Mouse (Mus musculus) intestine, postnatal 0 days (tissue): ENCODE data around the gene Rnf13. TPM values are rescaled to one million over a fixed set of nuclear protein-coding genes. Genes with fewer than 3 reads are reported as not detected.

Experiments
- ATAC-seq: fragments of 200-750 bp; cut with Nextera tagmentation; 2 replicates; pipeline ENCODE4 v1.8.0; 2017; ENCODE audit warnings: mild to moderate bottlenecking, moderate TSS enrichment, moderate library complexity
- H3K27ac ChIP-seq: fragments of 300-500 bp; sonication (generic); 2 replicates; pipeline ENCODE4 v1.5.1; 2014; ENCODE audit warnings: mild to moderate bottlenecking, low read depth, low read length, moderate library complexity
- H3K27me3 ChIP-seq: fragments of 300-500 bp; sonication (generic); replicated peaks from 2 replicates; pipeline ENCODE4 v1.6.1; 2014; ENCODE audit warnings: low read length, mixed read lengths; ENCODE audit not compliant: control insufficient read depth, insufficient read depth
- H3K36me3 ChIP-seq: fragments of 300-500 bp; sonication (generic); 2 replicates; pipeline ENCODE4 v1.6.1; 2014; ENCODE audit warnings: mild to moderate bottlenecking, moderate library complexity; ENCODE audit not compliant: control insufficient read depth, insufficient read depth
- H3K4me1 ChIP-seq: fragments of 300-500 bp; sonication (generic); replicated peaks from 2 replicates; pipeline ENCODE4 v1.6.1; 2014; ENCODE audit warnings: antibody characterized with exemption, low read length, mixed read lengths; ENCODE audit not compliant: control insufficient read depth, insufficient read depth
- H3K4me2 ChIP-seq: fragments of 300-500 bp; sonication (generic); replicated peaks from 2 replicates; pipeline ENCODE4 v1.6.1; 2014; ENCODE audit warnings: low read depth, mild to moderate bottlenecking, moderate library complexity
- H3K4me3 ChIP-seq: fragments of 300-500 bp; sonication (generic); 2 replicates; pipeline ENCODE4 v1.5.1; 2014; ENCODE audit warnings: low read depth, low read length
- H3K9ac ChIP-seq: fragments of 300-500 bp; sonication (generic); 2 replicates; pipeline ENCODE4 v1.6.1; 2014; ENCODE audit warnings: mild to moderate bottlenecking, low read depth, low read length
- H3K9me3 ChIP-seq: fragments of 300-500 bp; sonication (generic); 2 replicates; pipeline ENCODE4 v1.6.1; 2016; ENCODE audit warnings: mixed run types; ENCODE audit not compliant: control insufficient read depth
- CTCF ChIP-seq: sonication (generic); IDR thresholded peaks from 2 replicates; pipeline ENCODE4 v1.5.1; 2016; ENCODE audit warnings: low read depth, mild to moderate bottlenecking, control low read depth, antibody characterized with exemption, moderate library complexity
- WGBS: fragments of 180-500 bp; shearing (Covaris S2); extraction: QIAGEN DNeasy Blood & Tissue Kit; methylation state at CpG from one replicate; pipeline ENCODE4 v1.1.7; 2014; 5-methylcytosine and 5-hydroxymethylcytosine counted together
- polyA plus RNA-seq: library from polyadenylated mRNA; unstranded; fragments of >200 nt; fragmentation: Nextera tagmentation; extraction: Ambion mirVana; gene quantifications from 2 replicates; pipeline ENCODE4 v1.2.1, GENCODE M21; 2015

Rnf13 gene
- polyA plus RNA-seq, 1 experiment from 2014 or later = 112 TPM

GRCm38 (mm10) chr3:57732206-57732915, 3.5 kb upstream of the Rnf13 start:
- Histone ChIP-seq H3K9ac (no peak overlapping the region), H3K27me3 (no peaks in the 10 kb centered on the region), H3K4me2 (no peak overlapping the region), H3K4me1 (no peaks in the 10 kb centered on the region), H3K27ac (no peak overlapping the region), H3K9me3 (no peaks in the 10 kb centered on the region), H3K4me3 (no peak overlapping the region), H3K36me3 (no peaks in the 10 kb centered on the region)
- 74% methylated on average over 5 of the region's 5 CpGs for WGBS
- ATAC-seq = no peak
- TF ChIP-seq CTCF = no peak

GRCm38 (mm10) chr3:57736419-57737095, 695 bp downstream of the Rnf13 start:
- Histone ChIP-seq H3K4me1 (0 out of 2 replicates have a peak, but pooled peaks cover 3% of the 10 kb centered on the region), H3K4me2 (peak overlapping the region; percentile 85), H3K9ac (peak overlapping the region; percentile 57), H3K36me3 (no peaks in the 10 kb centered on the region), H3K9me3 (no peaks in the 10 kb centered on the region), H3K27me3 (no peaks in the 10 kb centered on the region), H3K27ac (peak overlapping the region; percentile 93), H3K4me3 (peak overlapping the region; percentile 78)
- 2% methylated on average over 13 of the region's 13 CpGs for WGBS
- TF ChIP-seq CTCF = no peak
- no peak for ATAC-seq

- Histone ChIP-seq H3K27ac (no peak overlapping the region), H3K9ac (no peak overlapping the region), H3K4me1 (0 out of 2 replicates have a peak, but pooled peaks cover 3% of the 10 kb centered on the region), H3K4me3 (no peak overlapping the region), H3K36me3 (no peaks in the 10 kb centered on the region), H3K27me3 (no peaks in the 10 kb centered on the region), H3K4me2 (no peak overlapping the region), H3K9me3 (no peaks in the 10 kb centered on the region)
- no peak for ATAC-seq
- whole genome bisulfite sequencing = 85% methylated on average over 1 of the region's 1 CpGs
- TF ChIP-seq CTCF = no peak
These were observed 4.0 kb downstream of the Rnf13 start for GRCm38 (mm10) chr3:57739830-57740229.

- Histone ChIP-seq H3K27me3 (no peaks in the 10 kb centered on the region), H3K4me1 (no peaks in the 10 kb centered on the region), H3K9ac (no peak overlapping the region), H3K4me2 (no peak overlapping the region), H3K9me3 (no peaks in the 10 kb centered on the region), H3K36me3 (no peaks in the 10 kb centered on the region), H3K27ac (no peak overlapping the region), H3K4me3 (no peak overlapping the region)
- TF ChIP-seq CTCF = no peak
- ATAC-seq = no peak
- WGBS = 96% methylated on average over 3 of the region's 3 CpGs
These were observed 12.9 kb downstream of the Rnf13 start for GRCm38 (mm10) chr3:57748576-57749267.

GRCm38 (mm10) chr3:57776915-57777314, 41.1 kb downstream of the Rnf13 start:
- WGBS = 93% methylated on average over 2 of the region's 2 CpGs
- no peak overlapping the region for H3K9ac ChIP-seq
- no peak for ATAC-seq
- no peak overlapping the region for H3K4me3 ChIP-seq
- H3K36me3 ChIP-seq = peaks cover 14% of the 10 kb centered on the region; the same call in 1 of the 2 replicates
- H3K4me2 ChIP-seq = no peak overlapping the region
- no peak for TF ChIP-seq CTCF
- H3K27me3 ChIP-seq = no peaks in the 10 kb centered on the region
- no peaks in the 10 kb centered on the region for H3K9me3 ChIP-seq
- H3K27ac ChIP-seq = no peak overlapping the region
- H3K4me1 ChIP-seq = no peaks in the 10 kb centered on the region

- no peaks in the 10 kb centered on the region for H3K9me3 ChIP-seq
- no peaks in the 10 kb centered on the region for H3K27me3 ChIP-seq
- no peak for ATAC-seq
- H3K9ac ChIP-seq = no peak overlapping the region
- no peaks in the 10 kb centered on the region for H3K4me1 ChIP-seq
- 75% methylated on average over 4 of the region's 4 CpGs for WGBS
- TF ChIP-seq CTCF = no peak
- no peaks in the 10 kb centered on the region for H3K36me3 ChIP-seq
- H3K27ac ChIP-seq = no peak overlapping the region
- H3K4me3 ChIP-seq = no peak overlapping the region
- no peak overlapping the region for H3K4me2 ChIP-seq
These were observed 52.6 kb downstream of the Rnf13 start for GRCm38 (mm10) chr3:57788472-57788871.
